ENCODE assay signal across 33 mouse cellular contexts in genomic region chr17:28495832-28496231, GRCm38 (mm10). TPM values are rescaled to one million over a fixed set of nuclear protein-coding genes. Genes with fewer than 3 reads are reported as not detected.
DNase-seq lines count a peak whose midpoint lies in the region; ATAC-seq and TF ChIP-seq lines count a peak whose summit lies in the region.
"Had no signal": no experiment of that assay in that cellular context is flagged by ENCODE, and none has a peak within 500 bp of the region (broad histone marks: within the 10 kb centered on the region; RNA-seq: fewer than 3 reads in every experiment).

No protein-coding gene starts in this region.

- H3K9ac ChIP-seq in hindbrain, embryonic 16.5 days (ENCODE audit: low read depth, low read length) = no peak overlapping the region
- H3K9ac ChIP-seq: forebrain, embryonic 13.5 days; forebrain, postnatal 0 days; hindbrain, embryonic 12.5 days; hindbrain, embryonic 15.5 days had no signal

- H3K27ac ChIP-seq in kidney, adult 2 months (ENCODE audit: insufficient read depth, low read depth, low read length) = no peak overlapping the region
- no peak overlapping the region for H3K27ac ChIP-seq in limb, embryonic 10.5 days
- no peak overlapping the region for H3K27ac ChIP-seq in hindbrain, embryonic 16.5 days (ENCODE audit: low read depth, low read length)
- H3K27ac ChIP-seq: forebrain, embryonic 10.5 days; forebrain, embryonic 13.5 days; gastrocnemius, adult 2 months; heart, adult 2 months; heart, embryonic 10.5 days; hindbrain, embryonic 12.5 days; hindbrain, embryonic 15.5 days had no signal

- peak; percentile 95 for ATAC-seq in megakaryocyte, adult 5-6 weeks (ENCODE audit: poor library complexity, severe bottlenecking)
- peak; percentile 80 for ATAC-seq in neutrophil, adult 5-6 weeks (ENCODE audit: extremely low read depth, insufficient number of reproducible peaks, low FRiP score, poor library complexity, severe bottlenecking)
- ATAC-seq in hindbrain, embryonic 16.5 days = no peak
- ATAC-seq: CD4-positive, CD25-positive, alpha-beta regulatory T cell, adult 4 months; forebrain, embryonic 13.5 days; forebrain, postnatal 0 days had no signal

- no peak overlapping the region for H3K4me2 ChIP-seq in hindbrain, embryonic 16.5 days (ENCODE audit: low read length)
- H3K4me2 ChIP-seq: forebrain, embryonic 13.5 days; hindbrain, embryonic 12.5 days; hindbrain, embryonic 15.5 days had no signal

- no peaks in the 10 kb centered on the region for H3K27me3 ChIP-seq in kidney, adult 2 months (replicated peaks; ENCODE audit: control insufficient read depth, insufficient read depth, low read length)
- H3K27me3 ChIP-seq in limb, embryonic 10.5 days (ENCODE audit: low read depth, poor library complexity, severe bottlenecking) = no peaks in the 10 kb centered on the region
- no peaks in the 10 kb centered on the region for H3K27me3 ChIP-seq in hindbrain, embryonic 16.5 days (replicated peaks; ENCODE audit: control insufficient read depth, insufficient read depth, low read length)
- H3K27me3 ChIP-seq: forebrain, embryonic 13.5 days; hindbrain, embryonic 12.5 days; hindbrain, embryonic 15.5 days had no signal

- no peaks in the 10 kb centered on the region for H3K9me3 ChIP-seq in limb, embryonic 10.5 days (replicated peaks)
- no peaks in the 10 kb centered on the region for H3K9me3 ChIP-seq in hindbrain, embryonic 16.5 days (ENCODE audit: control insufficient read depth, low read length)
- H3K9me3 ChIP-seq: forebrain, embryonic 13.5 days; hindbrain, embryonic 12.5 days; hindbrain, embryonic 15.5 days had no signal

- peak; percentile 33 for DNase-seq in kidney, adult 2 months
- no peak for DNase-seq in kidney, adult 18-20 months
- DNase-seq in lung, postnatal 36 days = peak; percentile 24
- DNase-seq in lung, postnatal 25 days (ENCODE audit: low spot score) = no peak
- no peak for DNase-seq in limb, embryonic 10.5 days (ENCODE audit: low spot score)
- DNase-seq: adrenal gland, adult 2 months; adrenal gland, postnatal 14 days; cerebellum, adult 18-20 months; cerebellum, adult 9-10 months; cerebellum, postnatal 14 days; forebrain, postnatal 0 days; gastrocnemius, adult 2 months; gastrocnemius, postnatal 14 days; heart, adult 2 months had no signal

- no peak for TF ChIP-seq CTCF in kidney, adult 2 months (conservative IDR thresholded peaks at IDR 0.05; ENCODE audit: insufficient read depth, insufficient read length, low read depth, low read length)

- H3K4me3 ChIP-seq in kidney, adult 2 months (ENCODE audit: insufficient read depth, low read depth, low read length) = no peak overlapping the region
- H3K4me3 ChIP-seq in limb, embryonic 10.5 days = no peak overlapping the region
- H3K4me3 ChIP-seq in hindbrain, embryonic 16.5 days (ENCODE audit: low read length) = no peak overlapping the region
- H3K4me3 ChIP-seq: forebrain, embryonic 10.5 days; forebrain, embryonic 13.5 days; gastrocnemius, adult 2 months; heart, adult 2 months; heart, embryonic 10.5 days; hindbrain, embryonic 12.5 days; hindbrain, embryonic 15.5 days had no signal

- H3K4me1 ChIP-seq in kidney, adult 2 months (ENCODE audit: control insufficient read depth, insufficient read depth, low read length) = no peaks in the 10 kb centered on the region; the same call in 1 of the 2 replicates
- no peaks in the 10 kb centered on the region for H3K4me1 ChIP-seq in limb, embryonic 10.5 days
- no peaks in the 10 kb centered on the region for H3K4me1 ChIP-seq in hindbrain, embryonic 16.5 days (ENCODE audit: control insufficient read depth, insufficient read depth, low read depth, low read length)
- H3K4me1 ChIP-seq: heart, embryonic 10.5 days; hindbrain, embryonic 15.5 days had no signal

- TF ChIP-seq POLR2A in kidney, adult 2 months (IDR thresholded peaks at IDR 0.05; ENCODE audit: low read depth, low read length) = no peak

- H3K36me3 ChIP-seq in kidney, adult 2 months (ENCODE audit: control insufficient read depth, insufficient read depth, low read length) = no peaks in the 10 kb centered on the region
- no peaks in the 10 kb centered on the region for H3K36me3 ChIP-seq in limb, embryonic 10.5 days
- H3K36me3 ChIP-seq in hindbrain, embryonic 16.5 days (ENCODE audit: control insufficient read depth, insufficient read depth, low read length) = no peaks in the 10 kb centered on the region
- H3K36me3 ChIP-seq: forebrain, embryonic 10.5 days; heart, embryonic 10.5 days; hindbrain, embryonic 12.5 days; hindbrain, embryonic 15.5 days had no signal

- WGBS in kidney, adult 2 months = 83% methylated on average over 8 of the region's 8 CpGs
- WGBS in limb, embryonic 10.5 days = 94% methylated on average over 8 of the region's 8 CpGs
- WGBS in hindbrain, embryonic 16.5 days = 95% methylated on average over 8 of the region's 8 CpGs

RNA-seq across cellular contexts. Expression of gene Fkbp5, which starts 21.5 kb away (rescaled TPM):
- 13.4 and 14.3 TPM in 2 replicates for polyA plus RNA-seq in kidney, adult 2 months (2012; rRNA removed)
- total RNA-seq in megakaryocyte, adult 5-6 weeks (2015) = 12.8 and 17.9 TPM in 2 replicates
- total RNA-seq in megakaryocyte, adult 5-6 weeks (2017) = 25.9 and 26.8 TPM in 2 replicates
- total RNA-seq in neutrophil, adult 5-6 weeks (2017) = 18.0 and 19.4 TPM in 2 replicates
- 32.5 and 32.6 TPM in 2 replicates for polyA plus RNA-seq in limb, embryonic 10.5 days (2016; fragmentation: Nextera tagmentation; extraction: Ambion mirVana)
- 26.7 and 30.8 TPM in 2 replicates for polyA plus RNA-seq in hindbrain, embryonic 16.5 days (2015; fragmentation: Nextera tagmentation; extraction: Ambion mirVana)

RNA-seq across cellular contexts. Expression of gene Armc12, which starts 34.8 kb away (rescaled TPM):
- polyA plus RNA-seq in kidney, adult 2 months (2012; rRNA removed) = 0.20 TPM in 1 of 2 replicates, not detected in the other
- total RNA-seq in megakaryocyte, adult 5-6 weeks (2015) = 0.16 TPM in 1 of 2 replicates, not detected in the other
- not detected in 2 replicates for total RNA-seq in megakaryocyte, adult 5-6 weeks (2017)
- 0.61 TPM in 1 of 2 replicates, not detected in the other for total RNA-seq in neutrophil, adult 5-6 weeks (2017)
- polyA plus RNA-seq in limb, embryonic 10.5 days (2016; fragmentation: Nextera tagmentation; extraction: Ambion mirVana) = not detected in 2 replicates
- not detected in 2 replicates for polyA plus RNA-seq in hindbrain, embryonic 16.5 days (2015; fragmentation: Nextera tagmentation; extraction: Ambion mirVana)
- total RNA-seq: adrenal gland, adult 2 months; adrenal gland, postnatal 14 days; forebrain, postnatal 0 days; gastrocnemius, adult 2 months; gastrocnemius, postnatal 14 days; gastrocnemius, postnatal 4 days; heart, adult 2 months; heart, postnatal 25 days; hematopoietic stem cell, adult 5-6 weeks; MEL had no signal
- polyA plus RNA-seq: adrenal gland, adult 2 months; C2C12; CD4-positive, CD25-positive, alpha-beta regulatory T cell, adult 4 months; embryonic facial prominence, embryonic 11.5 days; embryonic facial prominence, embryonic 14.5 days; forebrain, embryonic 10.5 days; forebrain, embryonic 13.5 days; forebrain, postnatal 0 days; frontal cortex, adult 2 months; heart, embryonic 14.5 days; heart, postnatal 0 days; hindbrain, embryonic 12.5 days; hindbrain, embryonic 15.5 days had no signal

RNA-seq across cellular contexts. Expression of gene Clpsl2, which starts 53.4 kb away (rescaled TPM):
- not detected in 2 replicates for polyA plus RNA-seq in kidney, adult 2 months (2012; rRNA removed)
- total RNA-seq in megakaryocyte, adult 5-6 weeks (2015) = not detected in 2 replicates
- not detected in 2 replicates for total RNA-seq in megakaryocyte, adult 5-6 weeks (2017)
- not detected in 2 replicates for total RNA-seq in neutrophil, adult 5-6 weeks (2017)
- polyA plus RNA-seq in limb, embryonic 10.5 days (2016; fragmentation: Nextera tagmentation; extraction: Ambion mirVana) = not detected in 2 replicates
- not detected in 2 replicates for polyA plus RNA-seq in hindbrain, embryonic 16.5 days (2015; fragmentation: Nextera tagmentation; extraction: Ambion mirVana)
- total RNA-seq: adrenal gland, adult 2 months; adrenal gland, postnatal 14 days; forebrain, postnatal 0 days; gastrocnemius, adult 2 months; gastrocnemius, postnatal 14 days; gastrocnemius, postnatal 4 days; heart, adult 2 months; heart, postnatal 25 days; hematopoietic stem cell, adult 5-6 weeks; MEL had no signal
- polyA plus RNA-seq: adrenal gland, adult 2 months; C2C12; CD4-positive, CD25-positive, alpha-beta regulatory T cell, adult 4 months; embryonic facial prominence, embryonic 11.5 days; embryonic facial prominence, embryonic 14.5 days; forebrain, embryonic 10.5 days; forebrain, embryonic 13.5 days; forebrain, postnatal 0 days; frontal cortex, adult 2 months; heart, adult 2 months; heart, embryonic 10.5 days; heart, embryonic 14.5 days; heart, postnatal 0 days; hindbrain, embryonic 12.5 days; hindbrain, embryonic 15.5 days had no signal

Comparison
In these comparisons a context has a peak if more than half of its experiments do, and no peak if none do; other contexts are left out.
1. DNase-seq: peak in kidney, adult 2 months (single experiment) and lung, postnatal 36 days (single experiment); none in kidney, adult 18-20 months (single experiment), lung, postnatal 25 days (single experiment) and limb, embryonic 10.5 days (single experiment).